Mouse (Mus musculus) kidney, adult 9 months (tissue): Measurements from ENCODE around the gene Epha6.

Experiments used
- DNase-seq: peaks from one replicate; pipeline ENCODE4 v3.0.0; 2022

Epha6 gene

GRCm38 (mm10) chr16:59639102-59639691 lies 966.1 kb downstream of the Epha6 start, which contains the start of gene Arl6:
Gene Arl6 (minus strand): TSS chr16:59639391.
- peak; percentile 95 for DNase-seq

- no peak for DNase-seq
Observed at GRCm38 (mm10) chr16:59634598-59634997, 970.7 kb downstream of the Epha6 start.

DNA sequence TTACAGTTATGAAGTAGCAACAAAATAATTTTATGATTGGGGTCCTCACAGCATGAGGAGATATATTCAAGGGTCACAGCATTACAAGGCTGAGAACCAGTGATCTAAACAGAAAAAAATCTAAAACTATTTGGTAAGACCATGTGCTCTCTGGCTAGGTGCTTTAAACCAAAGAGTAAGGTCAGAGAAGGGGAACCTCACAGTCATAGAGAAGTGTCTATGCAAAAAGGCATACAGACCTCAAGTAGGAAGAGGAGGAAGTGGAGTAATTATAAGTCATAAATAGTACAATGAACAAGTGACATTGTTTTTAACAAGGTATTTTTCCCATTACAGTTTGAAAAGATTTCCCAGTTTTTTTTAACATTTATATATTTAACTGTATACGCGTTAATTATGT lies 983.8 kb downstream of the Epha6 start:
- DNase-seq, result no peak

DNA sequence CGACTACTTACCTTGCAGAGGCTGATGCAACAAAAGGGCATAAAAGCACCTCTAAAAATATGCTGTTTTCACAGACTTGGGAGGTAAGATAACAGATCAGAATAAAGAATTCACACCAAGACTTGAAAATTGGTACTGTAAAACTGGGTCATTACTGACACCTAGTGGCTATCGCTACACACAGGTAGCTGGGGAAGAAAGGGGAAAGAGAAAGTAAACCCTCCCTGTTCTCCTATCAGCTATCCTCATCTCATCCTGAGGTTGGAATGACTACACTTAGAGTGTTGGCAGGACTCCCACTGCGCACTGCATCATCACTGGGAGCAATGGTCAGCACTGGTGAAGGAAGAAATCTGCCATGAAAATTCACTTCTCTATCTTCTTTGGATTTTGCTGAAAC lies 988.2 kb downstream of the Epha6 start:
- peak; percentile 72 for DNase-seq

DNA sequence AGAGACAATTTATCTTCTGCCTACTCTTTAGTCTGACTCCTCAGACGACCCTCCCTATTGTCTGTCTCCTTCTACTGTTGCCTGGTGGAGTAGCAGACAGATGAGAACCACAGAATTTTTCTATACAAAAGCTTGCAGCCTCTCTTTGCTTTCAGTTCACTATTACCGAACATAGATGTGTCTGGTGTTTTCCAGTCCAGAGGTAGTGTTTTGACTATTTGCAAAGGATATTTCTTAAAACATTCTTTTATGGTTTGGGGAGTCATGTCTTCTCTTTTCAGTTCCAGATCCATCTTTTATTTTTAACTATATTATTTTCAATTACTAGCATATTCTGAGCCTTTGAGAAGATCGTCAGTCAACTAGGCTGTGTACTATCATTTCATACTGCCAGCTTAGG lies 989.7 kb downstream of the Epha6 start:
- no peak for DNase-seq

DNA sequence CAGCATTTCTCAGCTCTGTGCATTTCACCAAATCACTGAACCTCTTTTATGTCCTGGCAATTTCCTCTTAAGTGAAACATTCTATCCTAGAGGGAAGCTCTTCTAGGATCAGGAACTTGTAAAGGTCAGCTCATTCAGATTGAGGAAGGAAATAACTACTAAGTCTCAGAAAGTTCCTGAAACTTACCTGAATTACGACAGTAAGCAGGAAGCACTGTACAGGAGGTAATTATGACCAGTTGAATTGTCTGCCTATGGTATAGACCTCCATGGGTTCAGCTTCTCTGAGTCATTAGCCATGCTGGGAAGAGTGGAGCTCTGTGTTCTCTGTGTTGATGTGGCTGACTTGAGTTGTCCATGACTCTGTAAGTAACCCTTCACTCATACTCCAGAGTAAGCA lies 994.6 kb downstream of the Epha6 start:
- no peak for DNase-seq

GRCm38 (mm10) chr16:59604078-59604781 lies 1001.1 kb downstream of the Epha6 start:
- DNase-seq, result no peak
